Mouse (Mus musculus) right cerebral cortex, postnatal 4 days (tissue): ENCODE results near the gene Gm20696.

Source experiments
- DNase-seq: peaks from one replicate; pipeline ENCODE4 v3.0.0-alpha.2; 2022

Gm20696 gene

DNA sequence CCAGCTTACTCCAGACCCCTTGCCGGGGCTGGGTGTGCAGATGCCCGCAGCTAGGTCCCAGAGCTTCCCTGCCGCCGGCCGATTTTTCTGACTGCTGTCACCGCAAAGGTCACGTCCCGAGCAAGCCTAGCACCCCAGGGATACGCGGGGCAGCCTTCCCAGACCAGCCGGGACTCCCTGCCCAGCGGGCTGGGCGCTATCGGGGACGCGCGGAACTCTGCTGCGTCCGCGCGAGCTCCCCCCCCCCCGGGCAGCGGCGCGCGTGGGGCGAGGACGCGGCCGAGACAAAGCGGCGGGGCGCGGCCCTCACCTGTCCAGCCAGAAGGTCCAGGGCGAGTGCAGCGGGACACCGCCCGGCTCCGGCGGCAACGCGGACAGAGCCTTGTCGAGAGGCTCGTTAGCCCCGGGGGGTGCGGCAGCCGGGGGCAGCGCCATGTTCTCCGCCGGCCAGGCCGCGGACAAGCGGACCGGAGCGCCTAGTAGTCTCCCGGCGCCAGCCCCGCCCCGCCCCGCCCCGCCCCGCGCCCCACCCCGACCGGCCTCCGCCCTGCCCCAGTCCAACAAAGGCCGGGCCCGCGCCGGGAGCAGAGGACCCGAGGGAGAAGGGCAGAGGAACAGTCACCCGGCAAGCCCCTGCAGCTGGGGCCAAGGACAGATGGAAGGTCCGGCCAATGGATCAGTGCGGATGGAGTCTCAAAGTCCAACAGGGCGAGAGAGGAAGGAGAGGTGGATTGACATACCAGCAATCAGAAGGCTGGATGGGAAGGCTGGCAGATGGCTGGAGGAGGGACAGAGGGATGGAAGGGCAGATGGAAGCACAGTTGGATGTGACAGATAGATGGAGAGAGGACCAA is at the start of gene Gm20696, which contains the start of gene Eif4e3:
Gene Gm20696 (minus strand): TSS at position 480 of the 854 bp plus-strand sequence.
Gene Eif4e3 (minus strand): TSS at position 454 of the 854 bp plus-strand sequence.
- peak; percentile 38 for DNase-seq

DNA sequence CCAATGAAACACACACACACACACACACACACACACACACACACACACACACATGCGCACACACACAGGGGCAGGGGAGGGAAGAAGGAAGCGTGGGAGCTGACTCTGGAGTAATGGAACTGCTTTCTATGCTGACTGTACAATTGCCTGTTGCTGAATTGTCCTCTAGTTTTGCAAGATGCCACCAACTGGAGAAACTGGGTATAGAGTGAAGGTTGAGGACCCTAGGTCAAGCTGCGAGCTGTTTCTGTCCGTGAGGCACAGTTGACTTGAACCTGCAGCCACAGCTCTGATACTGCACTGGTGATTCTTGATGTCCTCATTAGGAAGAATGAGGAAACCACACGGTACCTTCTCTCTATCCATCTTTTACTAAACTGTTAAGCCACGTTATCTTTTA is 49.3 kb upstream of the Gm20696 start:
- no peak for DNase-seq

DNA sequence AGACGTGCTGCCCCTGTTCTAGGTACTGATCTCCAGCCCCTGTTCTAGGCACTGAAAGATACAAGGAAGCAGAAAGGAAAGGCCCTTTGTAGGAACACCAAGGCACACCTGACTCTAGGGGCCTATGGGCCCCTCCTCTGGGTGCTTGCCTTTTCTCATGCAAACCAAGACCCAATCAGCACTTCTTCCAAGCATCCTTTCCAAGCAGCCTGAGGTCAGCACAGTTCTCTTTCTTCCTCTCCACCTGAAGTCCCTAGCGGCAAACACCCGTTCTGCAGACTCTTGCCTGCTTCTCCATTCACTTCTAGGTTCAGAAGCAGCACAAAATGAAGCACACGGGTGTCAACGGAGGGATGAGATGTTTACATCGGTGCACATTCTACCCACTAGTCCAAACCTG is 48.6 kb upstream of the Gm20696 start:
- no peak for DNase-seq

DNA sequence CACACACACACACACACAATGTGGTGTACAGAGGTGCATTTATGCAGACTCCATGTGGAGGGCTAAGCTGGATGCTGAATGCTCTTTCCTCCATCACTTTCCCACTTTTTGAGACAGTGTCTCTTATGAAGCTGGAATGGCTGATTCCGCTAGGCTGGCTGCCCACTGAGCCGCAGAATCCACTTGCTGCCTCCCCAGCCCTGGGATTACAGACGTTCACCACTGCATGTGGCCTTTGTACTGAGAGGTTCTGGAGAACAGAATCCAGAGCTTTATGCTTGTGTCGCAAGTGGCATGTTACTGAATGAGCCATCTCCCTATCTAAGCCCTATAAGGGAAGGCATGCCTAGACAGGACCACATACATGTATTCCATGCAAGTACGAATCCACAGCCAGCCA is 46.7 kb upstream of the Gm20696 start:
- DNase-seq, result no peak

DNA sequence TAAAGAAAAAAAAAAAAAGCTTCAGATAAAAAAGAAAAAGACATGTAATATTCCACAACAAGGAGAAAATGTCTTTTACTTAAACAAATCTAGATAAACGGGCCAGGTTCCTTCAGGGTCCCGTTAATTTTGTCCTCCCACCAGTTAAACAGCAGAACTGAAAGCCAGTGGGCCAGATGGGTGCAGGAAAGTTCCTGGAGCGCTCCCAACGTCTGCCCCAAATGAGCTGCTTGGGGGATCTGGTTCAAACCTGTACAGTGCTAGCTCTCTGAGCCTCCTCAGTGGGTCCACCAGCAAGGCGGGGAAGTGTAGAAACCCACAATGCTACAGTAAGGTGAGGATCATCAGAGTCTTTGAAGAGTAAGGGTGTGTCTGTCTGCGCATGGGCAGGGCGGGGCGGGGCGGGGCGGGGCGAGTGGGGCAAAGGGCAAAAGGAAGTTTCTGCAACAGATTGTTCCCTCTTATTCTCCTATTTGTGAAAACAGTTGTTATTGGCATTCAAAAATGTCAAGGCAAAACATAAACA is 45.0 kb upstream of the Gm20696 start:
- DNase-seq, result no peak

DNA sequence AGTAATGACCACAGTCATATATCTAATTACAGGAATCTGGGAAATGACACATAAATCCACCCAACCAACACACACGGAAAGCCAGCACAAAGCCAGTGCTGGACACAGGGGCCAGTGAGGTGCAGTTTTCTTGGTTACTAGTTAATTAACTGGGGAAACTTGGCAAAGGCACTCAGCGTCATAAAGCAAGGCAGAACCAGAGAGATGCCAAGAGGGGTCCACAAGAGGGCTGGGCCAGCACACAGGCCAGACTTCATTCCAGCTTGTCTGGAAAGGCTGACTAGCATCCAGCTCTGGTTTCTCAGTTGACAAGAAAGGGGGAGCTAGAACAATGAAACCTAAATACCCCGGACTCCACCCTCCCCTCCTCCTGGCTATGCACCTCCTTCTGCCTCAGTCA is 33.9 kb upstream of the Gm20696 start:
- DNase-seq, result no peak

DNA sequence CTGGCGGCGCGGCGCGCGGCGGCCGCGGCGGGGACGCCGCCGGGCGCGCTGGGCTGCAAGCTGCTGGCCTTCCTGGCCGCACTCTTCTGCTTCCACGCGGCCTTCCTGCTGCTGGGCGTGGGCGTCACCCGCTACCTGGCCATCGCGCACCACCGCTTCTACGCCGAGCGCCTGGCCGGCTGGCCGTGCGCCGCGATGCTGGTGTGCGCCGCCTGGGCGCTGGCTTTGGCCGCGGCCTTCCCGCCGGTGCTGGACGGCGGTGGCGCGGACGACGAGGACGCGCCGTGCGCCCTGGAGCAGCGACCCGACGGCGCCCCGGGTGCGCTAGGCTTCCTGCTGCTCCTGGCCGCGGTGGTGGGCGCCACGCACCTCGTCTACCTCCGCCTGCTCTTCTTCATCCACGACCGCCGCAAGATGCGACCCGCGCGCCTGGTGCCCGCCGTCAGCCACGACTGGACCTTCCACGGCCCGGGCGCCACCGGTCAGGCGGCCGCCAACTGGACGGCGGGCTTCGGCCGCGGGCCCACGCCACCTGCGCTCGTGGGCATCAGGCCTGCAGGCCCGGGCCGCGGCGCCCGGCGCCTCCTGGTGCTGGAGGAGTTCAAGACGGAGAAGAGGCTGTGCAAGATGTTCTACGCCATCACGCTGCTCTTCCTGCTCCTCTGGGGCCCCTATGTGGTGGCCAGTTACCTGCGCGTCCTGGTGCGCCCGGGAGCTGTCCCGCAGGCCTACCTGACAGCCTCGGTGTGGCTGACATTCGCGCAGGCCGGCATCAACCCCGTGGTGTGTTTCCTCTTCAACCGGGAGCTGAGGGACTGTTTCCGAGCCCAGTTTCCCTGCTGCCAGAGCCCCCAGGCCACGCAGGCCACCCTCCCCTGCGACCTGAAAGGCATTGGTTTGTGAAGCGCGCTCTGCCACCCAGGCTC is 26.6 kb upstream of the Gm20696 start:
- peak; percentile 48 for DNase-seq

DNA sequence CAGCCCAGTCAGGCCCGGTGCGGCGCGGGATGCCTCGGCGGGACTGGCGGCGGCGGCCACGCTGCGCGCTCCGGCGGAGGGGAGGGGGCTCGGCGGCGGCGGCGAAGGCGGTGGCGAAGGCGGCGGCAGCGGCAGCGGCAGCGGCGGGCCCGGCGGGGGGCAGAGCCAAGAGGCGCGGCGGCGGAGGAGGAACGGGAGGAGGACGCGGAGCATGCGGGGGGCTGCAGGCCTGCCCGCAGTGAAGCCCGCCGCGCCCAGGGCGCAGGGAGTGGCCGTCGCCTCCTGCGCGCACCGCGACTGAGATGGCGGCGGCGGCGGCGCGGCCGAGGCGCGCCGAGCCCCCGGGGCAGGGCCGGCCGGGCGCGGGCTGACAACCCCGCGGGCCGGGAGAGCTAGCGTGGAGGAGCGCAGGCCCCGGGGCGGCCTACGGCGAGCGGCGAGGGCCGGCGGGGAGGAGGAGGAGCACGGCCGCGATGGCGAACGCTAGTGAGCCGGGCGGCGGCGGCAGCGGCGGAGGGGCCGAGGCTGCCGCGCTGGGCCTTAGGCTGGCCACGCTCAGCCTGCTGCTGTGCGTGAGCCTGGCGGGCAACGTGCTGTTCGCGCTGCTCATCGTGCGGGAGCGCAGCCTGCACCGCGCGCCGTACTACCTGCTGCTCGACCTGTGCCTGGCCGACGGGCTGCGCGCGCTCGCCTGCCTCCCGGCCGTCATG is 25.8 kb upstream of the Gm20696 start, which contains the start of gene Gpr27:
Gene Gpr27 (plus strand): TSS at position 474 of the 710 bp plus-strand sequence.
- DNase-seq, result peak; percentile 65

DNA sequence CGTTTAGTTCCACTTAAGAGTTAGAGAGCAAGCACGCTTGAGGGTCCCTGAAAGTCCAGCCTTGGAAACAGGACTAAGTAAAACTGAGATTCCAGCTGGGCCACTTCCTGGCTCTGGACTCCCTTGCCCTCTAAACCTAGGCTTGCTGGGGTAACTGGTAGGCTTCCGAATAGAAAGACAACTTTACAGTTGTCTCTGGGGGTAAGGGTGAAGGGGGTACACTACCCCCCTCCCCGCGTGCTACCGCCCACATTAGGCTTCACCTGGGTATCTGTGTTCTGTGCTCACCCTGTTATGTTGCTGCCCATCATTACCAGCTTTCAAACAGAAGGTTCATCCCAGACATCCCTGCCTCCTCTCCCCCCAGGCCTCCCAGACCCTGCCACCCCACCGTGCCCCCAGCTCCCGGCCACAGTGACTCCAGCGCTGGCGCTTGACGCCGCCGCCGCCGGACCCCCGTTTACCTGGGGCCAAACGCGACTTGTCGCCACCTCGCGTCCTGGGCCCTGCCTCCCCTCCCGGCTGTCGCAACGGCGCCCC is 25.1 kb upstream of the Gm20696 start:
- DNase-seq, result no peak

DNA sequence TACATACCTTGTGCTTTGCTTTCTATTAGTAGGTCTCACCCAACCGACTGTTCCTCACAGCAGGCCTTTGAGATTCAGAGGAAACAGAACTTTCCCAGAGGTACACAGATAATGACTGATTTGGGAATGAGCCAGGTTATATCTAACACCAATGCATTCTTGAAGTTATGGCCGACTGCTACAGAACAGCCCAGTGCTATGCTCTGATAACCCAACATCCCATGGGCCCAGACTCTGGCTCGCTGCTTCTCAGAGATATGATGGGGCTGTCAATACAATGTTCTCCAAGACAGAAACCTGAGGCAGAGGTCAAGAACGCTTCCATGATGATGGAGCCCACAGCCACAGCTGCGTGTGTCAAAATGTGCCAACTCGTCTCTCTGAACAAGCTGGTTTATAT is 21.9 kb upstream of the Gm20696 start:
- no peak for DNase-seq

DNA sequence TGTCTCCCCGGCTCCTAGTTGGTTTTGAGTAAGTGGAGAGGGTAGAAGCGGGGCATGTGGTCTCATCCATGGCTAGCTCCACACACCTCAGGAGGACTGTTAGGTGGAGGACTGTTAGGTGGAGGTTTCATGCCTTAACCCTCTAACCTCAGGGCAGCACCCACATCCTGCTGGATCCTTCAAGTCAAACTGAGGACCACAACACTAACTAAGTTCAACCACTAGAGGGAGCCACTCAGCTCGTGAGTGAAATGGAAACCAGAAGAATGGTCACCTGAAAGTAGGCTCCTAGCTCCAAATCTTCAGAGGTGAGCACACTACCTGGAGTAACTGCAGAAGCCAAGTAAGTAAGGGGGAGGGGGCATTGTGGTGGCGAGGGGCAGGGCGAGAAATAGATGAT is 18.3 kb upstream of the Gm20696 start:
- DNase-seq, result no peak

DNA sequence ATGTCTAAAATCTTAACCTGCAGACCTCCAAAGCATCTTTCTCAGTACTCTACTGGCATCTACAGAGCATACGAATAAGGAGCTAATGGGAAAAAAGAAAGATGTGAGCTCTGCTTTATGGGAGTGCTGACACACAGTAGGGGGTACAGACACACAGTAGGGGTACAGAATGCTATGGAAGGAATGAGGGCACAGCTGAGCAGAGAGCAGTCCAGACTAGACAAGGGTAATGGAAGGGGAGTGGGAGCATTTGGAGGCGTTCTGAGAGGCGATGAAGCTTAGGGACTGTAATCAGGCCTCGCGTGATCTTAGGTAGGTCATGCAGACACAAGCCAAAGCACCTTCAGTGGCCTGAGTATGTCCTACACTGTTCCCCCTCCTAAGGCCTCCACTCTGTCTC is 17.4 kb upstream of the Gm20696 start:
- DNase-seq, result no peak

DNA sequence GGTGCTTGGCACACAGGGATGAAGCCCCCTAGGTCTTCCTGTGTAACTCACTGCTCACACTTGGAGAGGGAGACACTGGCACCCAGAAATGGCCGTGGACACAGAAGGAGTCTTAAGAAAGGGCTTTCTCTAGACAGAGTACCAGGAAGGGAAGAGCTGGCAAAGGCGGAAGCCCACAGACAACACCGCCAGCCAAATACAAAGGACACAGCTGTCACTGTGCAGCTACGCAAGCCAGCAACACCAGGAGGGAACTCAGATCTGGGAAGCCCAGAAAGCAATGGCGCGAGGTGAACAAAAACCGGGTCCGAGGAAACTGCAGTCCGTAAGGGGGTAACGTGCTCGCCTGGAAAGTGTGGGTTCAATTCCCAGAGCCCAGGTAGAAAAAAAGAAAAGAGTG is 11.5 kb upstream of the Gm20696 start:
- DNase-seq, result no peak

DNA sequence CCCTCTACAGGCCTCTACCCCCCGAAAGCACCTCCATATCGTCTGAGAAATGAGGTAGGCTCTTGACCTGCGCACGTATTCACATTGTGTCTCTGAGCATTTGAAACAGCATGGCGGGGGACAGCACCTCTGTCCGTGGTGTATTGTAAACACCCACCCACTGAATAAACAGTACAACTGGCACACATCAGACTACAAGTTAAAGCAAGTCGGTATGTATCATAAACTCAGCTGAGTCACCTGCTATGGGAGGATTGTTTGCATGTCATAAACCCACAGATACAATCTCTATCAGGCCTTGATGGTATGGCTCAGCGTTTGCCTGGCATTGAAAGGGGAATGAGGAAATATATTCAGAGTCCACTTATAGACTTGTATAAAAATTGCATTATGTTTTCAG is 10.7 kb upstream of the Gm20696 start:
- DNase-seq, result no peak

DNA sequence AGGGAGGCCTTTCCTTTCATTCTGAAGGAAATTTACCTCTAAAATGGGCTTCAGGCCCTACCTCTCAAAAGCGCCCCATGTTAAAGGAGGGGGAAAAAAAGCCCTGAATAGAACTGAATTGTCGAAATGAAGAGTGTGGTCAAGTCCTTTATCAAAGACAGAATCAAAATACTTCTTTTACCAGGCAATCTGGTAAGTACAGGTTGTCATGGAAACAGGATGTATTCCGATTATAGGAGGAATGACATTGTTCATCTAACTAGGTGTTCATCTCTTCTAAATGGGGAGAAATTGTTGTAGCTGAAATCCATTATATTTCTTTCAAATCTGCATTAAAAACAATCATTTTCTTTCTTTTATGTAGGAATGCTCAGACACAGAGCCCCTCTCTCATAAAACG is 7.9 kb upstream of the Gm20696 start:
- no peak for DNase-seq

DNA sequence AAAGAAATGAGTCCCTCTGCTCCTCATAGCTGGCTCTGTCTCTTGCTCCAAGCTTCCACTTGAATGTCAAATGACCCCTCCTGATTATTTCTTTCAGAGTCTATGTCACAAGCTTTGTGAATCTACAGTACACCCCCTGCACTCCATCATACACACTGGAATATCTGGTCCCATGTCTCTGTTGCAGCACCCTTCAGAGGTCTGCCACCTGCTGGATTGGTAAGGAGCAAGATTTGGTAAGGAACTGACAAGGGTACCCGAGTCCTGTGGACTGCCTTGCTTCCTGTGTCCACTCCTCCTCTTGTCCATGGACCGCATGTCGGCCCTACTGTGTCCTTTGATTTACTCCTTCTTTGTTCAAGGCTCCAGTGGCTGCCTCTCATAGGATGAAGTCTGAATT is 5.2 kb upstream of the Gm20696 start:
- DNase-seq, result no peak

DNA sequence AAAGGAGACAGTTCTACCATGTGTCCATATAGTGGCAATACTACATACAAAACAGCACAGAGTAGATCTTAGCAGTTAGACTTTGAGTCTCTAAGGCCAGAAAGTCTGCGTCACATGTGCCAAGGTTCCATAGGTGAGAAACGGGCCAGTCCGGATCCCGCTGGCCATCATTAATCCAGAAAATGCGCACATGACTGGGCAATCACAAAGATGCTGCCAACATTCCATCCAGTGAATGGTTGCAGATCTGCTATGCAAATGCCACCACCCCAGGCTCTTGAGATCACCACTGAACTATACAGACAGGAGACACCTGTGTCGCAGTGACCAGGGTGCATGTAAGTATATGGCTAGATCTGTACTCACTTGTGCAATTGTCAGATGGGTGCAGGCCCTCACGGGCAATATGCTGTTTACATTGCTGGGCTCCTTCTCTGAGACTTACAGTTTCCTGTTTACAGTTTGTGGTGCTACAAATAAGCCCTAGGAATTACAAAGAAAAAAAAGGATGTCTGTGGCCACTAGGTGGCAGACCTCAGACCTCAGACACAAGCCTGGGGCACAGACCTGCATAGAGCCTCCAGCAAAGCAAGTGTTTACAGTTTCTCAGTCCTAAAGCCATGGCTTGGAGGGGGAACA is 4.0 kb upstream of the Gm20696 start:
- peak; percentile 58 for DNase-seq

DNA sequence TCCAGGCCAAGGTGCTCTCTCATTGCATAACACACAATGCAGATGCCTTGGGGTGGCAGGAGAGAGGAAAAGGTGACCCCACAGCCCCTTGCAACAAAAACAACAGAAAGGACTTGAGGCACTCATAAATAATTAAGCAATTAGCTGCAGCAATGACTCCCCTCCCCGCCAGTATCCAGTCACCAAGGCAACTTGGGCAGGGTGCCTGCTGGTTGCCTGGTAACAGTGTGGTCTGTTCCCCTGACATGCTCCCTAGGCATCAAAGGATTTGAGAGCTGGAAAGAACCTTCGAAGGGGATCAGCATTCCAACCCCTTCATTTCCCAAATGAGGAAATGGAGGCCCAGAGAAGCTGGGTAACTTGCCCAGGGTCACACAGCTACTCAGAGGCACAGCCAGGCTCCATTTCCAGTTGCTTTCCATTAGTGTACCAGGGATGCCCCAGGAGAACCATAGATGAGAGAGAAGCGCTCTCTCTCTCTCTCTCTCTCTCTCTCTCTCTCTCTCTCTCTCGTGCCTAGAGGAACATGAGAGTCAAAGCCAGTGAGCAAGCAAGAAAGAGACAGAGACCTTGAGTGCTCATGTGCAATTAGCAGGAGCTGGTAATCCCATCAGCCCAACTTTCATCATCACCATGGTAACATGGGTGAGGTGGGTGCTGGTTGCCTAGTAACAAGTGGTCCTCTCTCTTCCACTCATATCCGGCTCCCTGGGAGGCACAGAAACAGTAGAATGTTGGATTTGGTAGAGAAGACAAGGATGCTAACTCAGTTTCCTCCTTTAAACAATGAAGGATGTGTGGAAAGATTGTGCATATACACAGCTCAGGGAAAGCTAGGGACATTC is 3.1 kb upstream of the Gm20696 start:
- DNase-seq, result peak; percentile 85

DNA sequence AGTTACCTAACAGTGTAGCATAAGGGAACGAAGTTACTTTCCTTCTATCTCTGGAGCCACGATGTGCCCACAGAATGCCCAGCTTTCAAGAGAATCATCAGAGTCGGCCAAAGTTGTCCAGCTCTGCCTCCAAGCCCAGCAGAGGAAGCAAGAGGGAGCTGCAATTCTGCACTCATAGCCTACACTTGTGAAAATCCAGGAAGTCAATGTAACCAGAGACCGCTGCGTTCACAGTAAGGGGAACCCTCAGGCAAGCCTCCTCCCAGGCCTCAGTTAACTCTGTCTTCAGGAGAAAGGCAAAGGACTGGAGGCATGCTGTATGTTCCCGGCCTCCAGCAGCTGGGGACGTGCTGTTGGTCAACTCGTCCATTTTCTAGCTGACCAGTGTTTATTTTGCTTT is 693 bp upstream of the Gm20696 start:
- no peak for DNase-seq

DNA sequence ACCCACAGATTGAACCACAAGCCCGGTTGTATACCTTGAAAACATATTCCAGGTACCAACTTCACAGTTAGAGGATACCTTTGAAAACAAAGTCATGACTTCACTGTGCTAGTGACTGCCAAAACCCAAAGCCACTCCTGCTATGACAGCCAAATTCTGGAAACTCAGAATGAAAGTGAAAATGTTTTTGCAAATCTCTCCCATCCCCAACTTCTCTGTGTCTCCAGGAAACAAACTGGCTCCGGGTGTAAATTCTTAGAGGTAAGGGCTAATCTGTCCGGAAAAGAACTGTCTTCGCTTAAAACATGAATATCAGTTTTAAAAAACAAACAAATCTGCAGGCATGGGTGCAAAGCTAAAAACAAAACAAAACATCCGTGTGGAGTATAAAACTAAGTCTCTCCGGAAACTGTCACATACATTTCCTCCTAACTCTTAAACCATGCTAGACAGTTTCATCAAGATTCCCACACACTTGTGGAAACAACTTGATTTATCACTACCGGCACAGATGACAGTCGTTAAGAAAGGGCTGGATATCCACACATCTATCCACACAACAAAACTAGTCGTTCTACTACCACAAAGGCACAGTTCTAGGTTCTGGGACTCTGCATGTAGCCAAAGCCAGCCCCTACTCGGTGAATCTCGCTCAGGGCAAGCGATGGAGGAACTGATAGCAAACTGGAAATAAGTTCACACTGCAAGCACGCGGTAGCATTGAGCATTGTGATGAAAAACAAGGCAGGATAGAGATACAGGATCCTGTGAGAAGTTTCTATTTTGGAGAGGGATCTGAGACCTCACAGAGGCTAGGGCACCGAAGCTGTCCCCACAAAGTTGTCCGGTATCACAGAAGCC is 910 bp downstream of the Gm20696 start:
- DNase-seq, result no peak
